Mouse (Mus musculus): ENCODE measurements at regions not wholly inside any gene's neighbourhood (a gene's known extent, or its start where the extent isn't known, plus 50 kb on each side); places are given as distances from the start of the nearest gene placed in this dataset.

GRCm38 (mm10) chr9:85538557-85538956, 210.6 kb downstream of the Ibtk start:
- peak; percentile 85 for ATAC-seq (replicated peaks; ENCODE audit: low read depth, poor library complexity, severe bottlenecking)

GRCm38 (mm10) chr9:85528421-85528820, 201.3 kb upstream of the Tent5a start:
- no peak for ATAC-seq (replicated peaks; ENCODE audit: low read depth, poor library complexity, severe bottlenecking)

- ATAC-seq (replicated peaks; ENCODE audit: low read depth, poor library complexity, severe bottlenecking): no peak
These were observed 197.6 kb upstream of the Tent5a start for GRCm38 (mm10) chr9:85524733-85525132.

GRCm38 (mm10) chr9:85521342-85521741, 194.2 kb upstream of the Tent5a start:
- peak; percentile 84 for ATAC-seq (replicated peaks; ENCODE audit: low read depth, poor library complexity, severe bottlenecking)

- ATAC-seq (replicated peaks; ENCODE audit: low read depth, poor library complexity, severe bottlenecking): peak; percentile 42; the same call in 1 of the 2 replicates
These were observed 193.8 kb upstream of the Tent5a start for GRCm38 (mm10) chr9:85520941-85521340.

- no peak for ATAC-seq (replicated peaks; ENCODE audit: low read depth, poor library complexity, severe bottlenecking)
These were observed 171.9 kb upstream of the Tent5a start for GRCm38 (mm10) chr9:85499006-85499405.

GRCm38 (mm10) chr9:85497348-85497747, 170.2 kb upstream of the Tent5a start:
- no peak for ATAC-seq (replicated peaks; ENCODE audit: low read depth, poor library complexity, severe bottlenecking)

GRCm38 (mm10) chr9:85496506-85497239, 169.5 kb upstream of the Tent5a start:
- peak; percentile 97 for ATAC-seq (replicated peaks; ENCODE audit: low read depth, poor library complexity, severe bottlenecking)

- ATAC-seq (replicated peaks; ENCODE audit: low read depth, poor library complexity, severe bottlenecking): no peak
These were observed 167.9 kb upstream of the Tent5a start for GRCm38 (mm10) chr9:85495056-85495455.

- no peak for ATAC-seq (replicated peaks; ENCODE audit: low read depth, poor library complexity, severe bottlenecking)
These were observed 166.6 kb upstream of the Tent5a start for GRCm38 (mm10) chr9:85493760-85494159.

GRCm38 (mm10) chr9:85490367-85490766, 163.2 kb upstream of the Tent5a start:
- no peak for ATAC-seq (replicated peaks; ENCODE audit: low read depth, poor library complexity, severe bottlenecking)

GRCm38 (mm10) chr9:85487915-85488314, 160.8 kb upstream of the Tent5a start:
- ATAC-seq (replicated peaks; ENCODE audit: low read depth, poor library complexity, severe bottlenecking): no peak

- no peak for ATAC-seq (replicated peaks; ENCODE audit: low read depth, poor library complexity, severe bottlenecking)
These were observed 160.0 kb upstream of the Tent5a start for GRCm38 (mm10) chr9:85487052-85487668.

- no peak for ATAC-seq (replicated peaks; ENCODE audit: low read depth, poor library complexity, severe bottlenecking)
These were observed 158.6 kb upstream of the Tent5a start for GRCm38 (mm10) chr9:85485749-85486148.

GRCm38 (mm10) chr9:85483248-85483647, 156.1 kb upstream of the Tent5a start:
- no peak for ATAC-seq (replicated peaks; ENCODE audit: low read depth, poor library complexity, severe bottlenecking)

GRCm38 (mm10) chr9:85480566-85480965, 153.4 kb upstream of the Tent5a start:
- no peak for ATAC-seq (replicated peaks; ENCODE audit: low read depth, poor library complexity, severe bottlenecking)

GRCm38 (mm10) chr9:85475214-85475613, 148.1 kb upstream of the Tent5a start:
- no peak for ATAC-seq (replicated peaks; ENCODE audit: low read depth, poor library complexity, severe bottlenecking)

GRCm38 (mm10) chr9:85470264-85470821, 143.2 kb upstream of the Tent5a start:
- ATAC-seq (replicated peaks; ENCODE audit: low read depth, poor library complexity, severe bottlenecking): peak; percentile 79

GRCm38 (mm10) chr9:85469288-85469687, 142.1 kb upstream of the Tent5a start:
- ATAC-seq (replicated peaks; ENCODE audit: low read depth, poor library complexity, severe bottlenecking): no peak

GRCm38 (mm10) chr9:85466671-85467070, 139.5 kb upstream of the Tent5a start:
- no peak for ATAC-seq (replicated peaks; ENCODE audit: low read depth, poor library complexity, severe bottlenecking)

GRCm38 (mm10) chr9:85459062-85459805, 132.1 kb upstream of the Tent5a start:
- no peak for ATAC-seq (replicated peaks; ENCODE audit: low read depth, poor library complexity, severe bottlenecking)
